Mouse (Mus musculus) heart, postnatal 0 days (tissue): ENCODE measurements at regions not wholly inside any gene's neighbourhood (a gene's known extent, or its start where the extent isn't known, plus 50 kb on each side); places are given as distances from the start of the nearest gene placed in this dataset.
A peak's percentile ranks its signal among the peaks of the same experiment; 100 is the strongest.

ENCODE experiments used
- ATAC-seq: fragments of 200-750 bp; cut with Nextera tagmentation; 2 replicates; pipeline ENCODE4 v1.8.0; 2017; ENCODE audit warnings: low read depth, moderate number of reproducible peaks, moderate library complexity; ENCODE audit not compliant: insufficient read depth
- DNase-seq: peaks from one replicate; pipeline ENCODE4 v3.0.0-alpha.2; 2016; ENCODE audit warnings: low spot score
- H3K27ac ChIP-seq: fragments of 300-500 bp; sonication (generic); 2 replicates; pipeline ENCODE4 v1.5.1; 2014; ENCODE audit warnings: low read depth, mild to moderate bottlenecking
- H3K27me3 ChIP-seq: fragments of 300-500 bp; sonication (generic); 2 replicates; pipeline ENCODE4 v1.6.1; 2014; ENCODE audit warnings: low read length, mixed read lengths; ENCODE audit not compliant: control insufficient read depth, insufficient read depth
- H3K36me3 ChIP-seq: fragments of 300-500 bp; sonication (generic); replicated peaks from 2 replicates; pipeline ENCODE4 v1.6.1; 2014; ENCODE audit warnings: low read length, mixed read lengths; ENCODE audit not compliant: control insufficient read depth, insufficient read depth
- H3K4me1 ChIP-seq: fragments of 300-500 bp; sonication (generic); 2 replicates; pipeline ENCODE4 v1.6.1; 2014; ENCODE audit warnings: antibody characterized with exemption; ENCODE audit not compliant: control insufficient read depth, insufficient read depth
- H3K4me2 ChIP-seq: fragments of 300-500 bp; sonication (generic); 2 replicates; pipeline ENCODE4 v1.6.1; 2014; ENCODE audit warnings: low read depth, mild to moderate bottlenecking, low read length, moderate library complexity
- H3K4me3 ChIP-seq: fragments of 300-500 bp; sonication (generic); 2 replicates; pipeline ENCODE4 v1.5.1; 2014; ENCODE audit warnings: low read depth, low read length
- H3K9ac ChIP-seq: fragments of 300-500 bp; sonication (generic); replicated peaks from 2 replicates; pipeline ENCODE4 v1.6.1; 2014; ENCODE audit warnings: low read depth, low read length, mixed read lengths
- H3K9me3 ChIP-seq: fragments of 300-500 bp; sonication (generic); replicated peaks from 2 replicates; pipeline ENCODE4 v1.6.1; 2016; ENCODE audit warnings: low read length; ENCODE audit not compliant: control insufficient read depth
- CTCF ChIP-seq: IDR thresholded peaks from 2 replicates; pipeline ENCODE4 v1.5.1; 2016; ENCODE audit warnings: antibody characterized with exemption, control low read depth, low read depth
- EP300 ChIP-seq: IDR thresholded peaks from 2 replicates; pipeline ENCODE4 v1.6.1; 2016; ENCODE audit warnings: antibody characterized with exemption, low read depth
- WGBS: fragments of 180-500 bp; shearing (Covaris S2); extraction: QIAGEN DNeasy Blood & Tissue Kit; methylation state at CpG from one replicate; pipeline ENCODE4 v1.1.7; 2014; 5-methylcytosine and 5-hydroxymethylcytosine counted together

GRCm38 (mm10) chr10:120561821-120562220 is 85.6 kb upstream of the Hmga2 start:
- 94% methylated on average over 5 of the region's 5 CpGs for WGBS
- Histone ChIP-seq H3K27ac (no peak overlapping the region), H3K9ac (no peak overlapping the region), H3K4me3 (no peak overlapping the region), H3K4me1 (no peaks in the 10 kb centered on the region), H3K4me2 (no peak overlapping the region), H3K9me3 (peaks cover 11% of the 10 kb centered on the region; the same call in 1 of the 2 replicates), H3K27me3 (no peaks in the 10 kb centered on the region), H3K36me3 (no peaks in the 10 kb centered on the region)
- TF ChIP-seq EP300, result no peak
- no peak for TF ChIP-seq CTCF
- no peak for ATAC-seq
- DNase-seq, result no peak

DNA sequence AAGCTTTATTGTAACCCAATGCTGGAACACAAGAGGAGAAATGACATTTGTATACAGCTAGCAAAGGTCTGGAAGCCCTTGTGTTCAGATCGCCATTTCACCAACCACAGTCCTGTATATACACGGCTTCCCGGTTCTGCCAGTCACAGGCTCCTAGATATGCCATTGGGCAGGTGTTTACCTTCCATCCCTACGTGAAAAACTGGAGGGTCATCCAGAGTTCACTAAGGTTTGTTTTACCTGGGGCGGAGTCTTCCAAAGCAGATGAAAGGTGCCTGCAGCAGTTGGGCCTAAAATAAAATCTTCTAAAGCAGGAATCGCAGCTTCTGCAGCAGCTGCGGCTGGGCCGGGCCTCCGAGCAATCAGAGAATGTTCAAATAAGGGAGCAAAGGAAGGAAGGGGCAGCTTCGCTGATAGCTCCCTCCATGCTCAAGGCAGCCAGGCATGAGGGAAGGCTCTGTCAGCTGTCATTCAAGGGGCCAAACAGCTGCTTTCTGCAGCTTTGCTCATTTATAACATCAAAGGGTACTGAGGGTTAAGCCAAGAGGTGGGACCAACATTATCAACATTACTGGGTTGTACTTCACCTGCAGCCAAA is 81.7 kb upstream of the Hmga2 start:
- no peak overlapping the region for H3K27ac ChIP-seq
- DNase-seq (no peak), ATAC-seq (no peak)
- H3K36me3 ChIP-seq, result no peaks in the 10 kb centered on the region
- 0 out of 2 replicates have a peak, but pooled peaks cover 3% of the 10 kb centered on the region for H3K27me3 ChIP-seq
- 36% methylated on average over 10 of the region's 10 CpGs for WGBS
- no peak for TF ChIP-seq EP300
- no peak overlapping the region for H3K4me2 ChIP-seq
- no peak overlapping the region for H3K4me3 ChIP-seq
- peaks cover 8% of the 10 kb centered on the region; the same call in 1 of the 2 replicates for H3K9me3 ChIP-seq
- H3K9ac ChIP-seq, result no peak overlapping the region
- peaks cover 4% of the 10 kb centered on the region; the same call in 1 of the 2 replicates for H3K4me1 ChIP-seq

- 91% methylated on average over 9 of the region's 9 CpGs for WGBS
- no peak for ATAC-seq
- TF ChIP-seq EP300 (no peak), CTCF (no peak)
Measured at GRCm38 (mm10) chr10:120556116-120556515, 79.8 kb upstream of the Hmga2 start.

GRCm38 (mm10) chr10:120553097-120553453 is 76.8 kb upstream of the Hmga2 start:
- Histone ChIP-seq H3K27me3 (peaks cover 14% of the 10 kb centered on the region), H3K36me3 (no peaks in the 10 kb centered on the region), H3K9me3 (no peaks in the 10 kb centered on the region), H3K4me3 (peak overlapping the region; percentile 45), H3K4me2 (peak overlapping the region; percentile 86), H3K27ac (no peak overlapping the region), H3K4me1 (peaks cover 17% of the 10 kb centered on the region), H3K9ac (no peak overlapping the region)
- ATAC-seq (peak; percentile 33; the same call in 1 of the 2 replicates), DNase-seq (no peak)
- TF ChIP-seq EP300, result no peak
- TF ChIP-seq CTCF, result no peak
- 3% methylated on average over 16 of the region's 16 CpGs for WGBS

More at GRCm38 (mm10) chr10:120556116-120556515, 79.8 kb upstream of the Hmga2 start:
- no peak overlapping the region for H3K27ac ChIP-seq
- peaks cover 8% of the 10 kb centered on the region; the same call in 1 of the 2 replicates for H3K9me3 ChIP-seq
- no peak overlapping the region for H3K4me3 ChIP-seq
- no peak overlapping the region for H3K4me2 ChIP-seq
- no peak for DNase-seq
- no peaks in the 10 kb centered on the region for H3K36me3 ChIP-seq
- H3K4me1 ChIP-seq, result peaks cover 17% of the 10 kb centered on the region
- H3K9ac ChIP-seq, result no peak overlapping the region
- H3K27me3 ChIP-seq, result peaks cover 9% of the 10 kb centered on the region

DNA sequence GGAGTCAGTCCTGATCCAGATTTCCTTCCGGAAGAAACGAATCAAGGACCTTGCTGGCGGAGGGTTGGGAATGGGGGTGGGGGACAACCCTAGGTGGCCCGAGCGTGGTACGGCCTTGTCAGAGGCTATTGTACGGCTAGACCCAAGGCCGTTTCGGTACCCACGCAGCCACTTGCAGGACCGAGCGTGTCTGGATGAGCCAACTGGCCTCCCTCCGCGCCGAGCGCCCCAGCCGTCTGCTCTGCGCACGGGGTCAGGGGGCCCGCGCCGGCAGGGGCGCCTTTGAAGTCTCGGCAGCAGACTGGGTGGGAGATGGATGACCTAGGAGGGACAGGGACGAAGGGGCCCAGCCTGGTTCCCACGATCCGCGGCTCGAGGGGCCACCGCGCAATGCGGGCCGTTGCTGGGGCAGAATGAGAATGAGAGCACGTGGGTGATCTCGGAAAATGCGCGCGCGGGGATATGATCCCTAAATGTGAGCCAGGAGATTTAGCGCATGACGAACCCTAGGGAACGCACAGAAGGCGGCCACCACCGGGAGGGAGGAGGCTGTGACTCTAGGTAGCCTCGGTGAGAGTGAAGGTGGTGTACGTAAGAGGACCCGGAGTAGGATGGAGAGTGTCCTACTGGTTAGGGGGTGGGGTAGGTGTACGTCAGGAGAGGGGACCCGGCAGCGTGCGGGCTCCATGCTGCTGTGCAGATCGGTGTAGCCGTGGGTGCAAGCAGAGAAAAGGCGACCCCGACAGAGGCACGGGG is 76.2 kb upstream of the Hmga2 start:
- DNase-seq (peak; percentile 15), ATAC-seq (peak; percentile 39; the same call in 1 of the 2 replicates)
- no peak overlapping the region for H3K27ac ChIP-seq
- peaks cover 17% of the 10 kb centered on the region for H3K4me1 ChIP-seq
- no peaks in the 10 kb centered on the region for H3K36me3 ChIP-seq
- H3K9ac ChIP-seq, result no peak overlapping the region
- peak overlapping the region; percentile 86 for H3K4me2 ChIP-seq
- peaks cover 14% of the 10 kb centered on the region for H3K27me3 ChIP-seq
- H3K4me3 ChIP-seq, result peak overlapping the region; percentile 45
- under 1% methylated on average over 56 of the region's 56 CpGs for WGBS
- TF ChIP-seq CTCF, result no peak
- no peak for TF ChIP-seq EP300
- H3K9me3 ChIP-seq, result no peaks in the 10 kb centered on the region
